Mouse (Mus musculus) T-cell, adult 2 months (primary cell): ENCODE results near the gene Tada3.

ENCODE experiments used
- DNase-seq: peaks from one replicate; pipeline ENCODE4 v3.0.0; 2022; ENCODE audit warnings: low spot score

Gene Tada3

GRCm38 (mm10) chr6:113377496-113378385 lies at the start of gene Tada3, which contains the start of gene Arpc4:
Gene Tada3 (minus strand): TSS chr6:113377883.
Gene Arpc4 (plus strand): TSS chr6:113378115.
- DNase-seq = peak; percentile 90

- DNase-seq = peak; percentile 57
Measured at GRCm38 (mm10) chr6:113427397-113427796, 49.7 kb upstream of the Tada3 start.

- no peak for DNase-seq
Measured at GRCm38 (mm10) chr6:113426696-113427095, 49.0 kb upstream of the Tada3 start.

- no peak for DNase-seq
Measured at GRCm38 (mm10) chr6:113424187-113424586, 46.5 kb upstream of the Tada3 start.

- DNase-seq = no peak
Measured at GRCm38 (mm10) chr6:113423000-113423399, 45.3 kb upstream of the Tada3 start.

GRCm38 (mm10) chr6:113419199-113419587 lies 41.5 kb upstream of the Tada3 start, which contains the start of gene Rpusd3:
Gene Rpusd3 (minus strand): TSS chr6:113419340.
- peak; percentile 96 for DNase-seq

GRCm38 (mm10) chr6:113418441-113419198 lies 40.9 kb upstream of the Tada3 start:
- no peak for DNase-seq

- DNase-seq = no peak
Measured at GRCm38 (mm10) chr6:113416416-113416815, 38.7 kb upstream of the Tada3 start.

GRCm38 (mm10) chr6:113410001-113410400 lies 32.3 kb upstream of the Tada3 start:
- DNase-seq = no peak

- no peak for DNase-seq
Measured at GRCm38 (mm10) chr6:113406683-113407082, 29.0 kb upstream of the Tada3 start.

DNA sequence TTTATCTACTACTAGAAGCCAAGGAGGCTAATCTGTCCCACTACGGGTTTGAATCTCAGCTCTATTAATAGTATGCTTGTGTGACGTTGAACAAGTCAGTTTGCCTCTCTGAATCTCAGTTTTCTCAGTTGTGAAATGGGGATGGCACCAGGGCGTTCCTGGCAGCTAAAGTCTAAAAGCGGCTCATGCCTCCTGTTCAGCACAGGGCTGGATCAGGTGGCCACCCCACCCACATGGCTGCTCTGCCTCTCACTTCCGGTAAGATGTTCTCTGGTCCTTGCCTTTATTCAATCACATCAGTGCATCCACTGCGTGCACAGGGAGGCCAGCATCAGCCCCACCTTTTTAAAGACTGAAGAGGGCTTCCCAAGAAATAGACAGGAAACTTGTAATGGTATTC lies 27.8 kb upstream of the Tada3 start:
- DNase-seq = no peak

DNA sequence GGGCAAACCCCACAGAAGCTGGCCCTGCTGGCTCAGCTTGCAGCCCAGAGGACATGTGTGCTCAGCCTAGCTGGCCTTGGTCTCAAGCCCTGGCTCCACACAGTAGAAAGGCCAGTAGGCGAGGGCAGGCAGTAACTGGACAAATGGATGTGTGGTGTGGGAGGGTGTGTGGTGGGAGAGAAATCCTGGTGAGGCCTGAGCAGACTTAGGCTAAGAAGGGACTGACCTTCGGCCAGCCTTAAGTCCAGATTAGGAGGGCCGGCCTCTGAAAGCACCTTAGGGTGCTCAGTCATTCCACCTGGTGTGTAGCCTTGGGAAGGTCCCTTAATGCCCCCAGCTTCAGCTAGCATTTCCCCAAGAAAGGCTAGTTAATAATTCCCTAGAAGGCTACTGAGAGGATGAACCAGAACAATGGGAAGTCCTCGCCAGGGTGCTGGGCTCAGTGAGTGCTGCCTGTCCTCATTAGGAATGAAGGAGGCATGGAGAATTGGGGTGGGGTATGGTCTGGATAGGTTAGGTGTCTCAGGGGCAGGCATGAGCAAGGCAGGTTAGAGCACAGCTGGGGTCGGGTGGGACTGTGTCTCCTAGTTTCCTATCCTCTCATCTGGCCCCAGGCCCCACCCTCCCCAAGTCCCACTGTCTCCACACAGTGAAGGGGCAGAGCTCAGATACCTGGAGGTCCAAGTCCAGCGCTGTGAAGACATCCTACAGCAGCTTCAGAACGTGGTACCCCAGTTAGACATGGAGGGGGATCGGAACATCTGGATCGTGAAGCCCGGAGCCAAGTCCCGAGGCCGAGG lies 27.2 kb upstream of the Tada3 start:
- no peak for DNase-seq

DNA sequence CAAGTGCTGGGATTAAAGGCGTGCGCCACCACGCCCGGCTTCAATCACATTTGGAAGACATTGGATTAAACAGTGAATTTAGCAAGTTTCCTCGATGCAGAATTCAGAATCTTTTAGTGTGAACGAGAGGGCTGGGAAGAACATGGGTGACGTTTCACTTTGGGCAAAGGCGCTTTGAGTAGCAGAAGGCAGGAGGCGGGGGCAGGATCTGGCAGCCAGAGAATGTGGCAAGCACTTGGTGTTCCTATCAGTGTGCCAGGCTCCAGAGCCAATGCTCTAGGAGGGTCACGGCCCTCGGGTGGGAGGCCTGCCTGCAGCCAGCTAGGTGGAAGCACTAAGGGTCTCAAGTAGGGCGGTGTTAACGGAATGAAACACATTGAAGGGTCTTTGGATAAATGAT lies 24.4 kb upstream of the Tada3 start:
- DNase-seq = no peak

GRCm38 (mm10) chr6:113396270-113397030 lies 18.8 kb upstream of the Tada3 start:
- DNase-seq = no peak

- DNase-seq = no peak
Measured at GRCm38 (mm10) chr6:113395501-113395900, 17.8 kb upstream of the Tada3 start.

DNA sequence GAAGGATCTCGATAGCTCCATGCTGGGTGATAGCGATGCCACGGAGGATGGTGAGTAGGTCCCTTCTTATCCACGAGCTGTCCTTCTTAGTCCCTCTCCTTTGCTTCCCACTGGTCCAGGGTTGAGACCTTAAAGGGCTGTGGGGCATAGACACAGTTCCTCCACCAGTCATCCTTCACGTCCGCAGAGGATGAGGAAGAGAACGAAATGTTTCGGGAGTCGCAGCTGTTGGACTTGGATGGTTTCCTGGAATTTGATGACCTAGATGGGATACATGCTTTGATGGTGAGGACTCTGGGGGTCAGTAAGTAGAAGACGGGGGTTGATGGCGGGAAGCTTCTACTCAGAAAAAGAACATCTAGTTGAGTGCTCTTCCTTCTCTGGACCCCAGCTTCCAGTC lies 17.1 kb upstream of the Tada3 start:
- DNase-seq = no peak

DNA sequence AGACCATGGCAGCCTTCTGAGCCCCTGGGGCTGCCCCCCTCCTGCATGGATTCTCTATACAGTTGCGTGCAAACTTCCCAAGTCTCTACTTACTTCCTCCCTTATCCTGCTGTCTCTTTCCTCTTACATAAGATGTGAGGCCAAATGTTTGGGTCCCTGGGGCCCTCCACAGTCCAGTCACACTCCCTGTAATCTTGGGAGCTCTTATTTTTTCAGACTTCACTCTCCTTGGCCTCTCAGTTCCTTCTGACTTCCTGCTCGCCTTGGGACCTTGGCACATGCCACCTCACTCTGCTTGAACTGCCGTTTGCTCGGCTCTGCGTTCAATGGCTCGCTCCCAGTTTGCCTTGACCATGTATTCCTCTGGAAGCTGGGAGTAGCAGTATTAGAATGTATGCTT lies 16.3 kb upstream of the Tada3 start:
- DNase-seq = no peak

- DNase-seq = no peak
Measured at GRCm38 (mm10) chr6:113392387-113393071, 14.8 kb upstream of the Tada3 start.

DNA sequence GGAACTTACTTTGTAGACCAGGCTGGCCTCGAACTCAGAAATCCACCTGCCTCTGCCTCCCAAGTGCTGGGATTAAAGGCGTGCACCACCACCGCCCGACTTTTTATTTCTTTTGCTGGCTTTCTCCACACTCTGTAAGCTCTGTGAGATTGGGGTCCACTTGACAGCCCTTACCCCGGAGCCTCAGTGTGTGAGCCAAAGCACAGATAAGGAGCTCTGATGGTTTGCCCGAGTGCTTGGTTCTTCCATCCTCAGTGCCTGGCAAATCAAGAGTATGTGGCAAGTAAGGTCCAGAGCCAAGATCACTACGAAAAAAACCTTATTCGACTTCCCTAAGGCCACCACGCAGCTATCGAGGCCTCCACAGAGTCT lies 14.3 kb upstream of the Tada3 start:
- no peak for DNase-seq

DNA sequence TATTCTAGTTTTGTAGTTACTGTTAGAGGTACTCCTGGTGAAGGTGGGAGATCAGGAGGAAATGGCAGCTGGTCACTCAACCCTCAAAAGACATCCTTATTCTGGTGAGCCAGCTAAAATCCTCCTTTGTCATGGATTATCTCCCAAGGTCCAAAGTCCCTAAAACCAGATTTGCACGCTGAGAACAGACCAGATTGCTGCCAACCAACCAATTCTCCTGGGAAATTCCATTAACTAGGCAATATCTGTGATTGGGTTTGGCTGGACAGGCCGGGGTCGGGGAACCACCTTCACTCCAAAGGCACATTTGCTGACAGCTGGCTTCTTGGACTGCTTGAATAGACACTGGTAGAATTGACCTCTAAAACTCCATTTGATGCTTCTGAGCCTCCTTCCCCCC lies 13.0 kb upstream of the Tada3 start:
- DNase-seq = no peak

DNA sequence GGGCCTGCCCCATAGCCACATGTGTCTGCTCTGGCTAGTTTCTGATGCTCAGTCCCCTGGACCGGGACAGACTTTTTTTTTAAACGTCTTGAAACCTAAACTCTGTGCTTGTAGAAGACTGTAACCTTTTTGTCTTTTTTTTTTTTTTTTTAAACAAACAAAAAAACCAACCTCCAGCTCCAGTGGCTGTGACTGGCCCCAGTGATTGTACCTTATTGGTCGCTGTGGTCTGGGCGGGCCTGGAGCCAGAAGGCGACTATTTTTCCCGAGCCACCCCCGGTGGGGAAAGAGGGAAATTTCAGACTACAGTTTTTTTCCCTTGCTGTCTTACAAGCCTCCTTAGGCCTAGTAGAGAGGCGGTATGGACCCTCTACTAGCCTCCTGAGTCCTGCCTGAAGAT lies 11.3 kb upstream of the Tada3 start, which contains the start of gene Ttll3:
TSS of gene Ttll3 (plus strand) at position 301 of the 400 bp plus-strand sequence.
- no peak for DNase-seq
